Mouse (Mus musculus) heart, embryonic 11.5 days (tissue): ENCODE data around the gene Erf. TPM values are rescaled to one million over a fixed set of nuclear protein-coding genes. Genes with fewer than 3 reads are reported as not detected.

Experiments used
- ATAC-seq: fragments of 200-750 bp; cut with Nextera tagmentation; replicated peaks from 2 replicates; pipeline ENCODE4 v1.8.0; 2017; ENCODE audit warnings: moderate library complexity; ENCODE audit not compliant: insufficient number of reproducible peaks, low FRiP score, low TSS enrichment
- H3K27ac ChIP-seq: fragments of 300-500 bp; sonication (generic); 2 replicates; pipeline ENCODE4 v1.5.1; 2014; ENCODE audit warnings: mild to moderate bottlenecking, low read depth, low read length
- H3K27me3 ChIP-seq: fragments of 300-500 bp; sonication (generic); 2 replicates; pipeline ENCODE4 v1.6.1; 2014; ENCODE audit warnings: mild to moderate bottlenecking, low read length, mixed read lengths; ENCODE audit not compliant: control insufficient read depth, insufficient read depth
- H3K36me3 ChIP-seq: fragments of 300-500 bp; sonication (generic); 2 replicates; pipeline ENCODE4 v1.6.1; 2014; ENCODE audit warnings: mild to moderate bottlenecking, low read length, moderate library complexity, mixed read lengths; ENCODE audit not compliant: control insufficient read depth, insufficient read depth
- H3K4me1 ChIP-seq: fragments of 300-500 bp; sonication (generic); 2 replicates; pipeline ENCODE4 v1.6.1; 2014; ENCODE audit warnings: low read length; ENCODE audit not compliant: control insufficient read depth, insufficient read depth
- H3K4me2 ChIP-seq: fragments of 300-500 bp; sonication (generic); 2 replicates; pipeline ENCODE4 v1.6.1; 2014; ENCODE audit warnings: mild to moderate bottlenecking, moderate library complexity
- H3K4me3 ChIP-seq: fragments of 300-500 bp; sonication (generic); 2 replicates; pipeline ENCODE4 v1.5.1; 2014; ENCODE audit warnings: low read depth, low read length
- H3K9ac ChIP-seq: fragments of 300-500 bp; sonication (generic); 2 replicates; pipeline ENCODE4 v1.6.1; 2014; ENCODE audit warnings: mild to moderate bottlenecking, low read depth, low read length, moderate library complexity
- H3K9me3 ChIP-seq: fragments of 300-500 bp; sonication (generic); replicated peaks from 2 replicates; pipeline ENCODE4 v1.6.1; 2016; ENCODE audit warnings: low read length; ENCODE audit not compliant: control insufficient read depth
- WGBS: fragments of 180-500 bp; shearing (Covaris S2); extraction: QIAGEN DNeasy Blood & Tissue Kit; methylation state at CpG from one replicate; pipeline ENCODE4 v1.1.7; 2014; ENCODE audit not compliant: insufficient replicate concordance; 5-methylcytosine and 5-hydroxymethylcytosine counted together
- polyA plus RNA-seq: library from polyadenylated mRNA; unstranded; fragments of >200 nt; fragmentation: Nextera tagmentation; extraction: Ambion mirVana; gene quantifications from 2 replicates; pipeline ENCODE4 v1.2.1, GENCODE M21; 2014

The Erf gene
- polyA plus RNA-seq, 1 experiment from 2014 or later: 25.0 TPM

DNA sequence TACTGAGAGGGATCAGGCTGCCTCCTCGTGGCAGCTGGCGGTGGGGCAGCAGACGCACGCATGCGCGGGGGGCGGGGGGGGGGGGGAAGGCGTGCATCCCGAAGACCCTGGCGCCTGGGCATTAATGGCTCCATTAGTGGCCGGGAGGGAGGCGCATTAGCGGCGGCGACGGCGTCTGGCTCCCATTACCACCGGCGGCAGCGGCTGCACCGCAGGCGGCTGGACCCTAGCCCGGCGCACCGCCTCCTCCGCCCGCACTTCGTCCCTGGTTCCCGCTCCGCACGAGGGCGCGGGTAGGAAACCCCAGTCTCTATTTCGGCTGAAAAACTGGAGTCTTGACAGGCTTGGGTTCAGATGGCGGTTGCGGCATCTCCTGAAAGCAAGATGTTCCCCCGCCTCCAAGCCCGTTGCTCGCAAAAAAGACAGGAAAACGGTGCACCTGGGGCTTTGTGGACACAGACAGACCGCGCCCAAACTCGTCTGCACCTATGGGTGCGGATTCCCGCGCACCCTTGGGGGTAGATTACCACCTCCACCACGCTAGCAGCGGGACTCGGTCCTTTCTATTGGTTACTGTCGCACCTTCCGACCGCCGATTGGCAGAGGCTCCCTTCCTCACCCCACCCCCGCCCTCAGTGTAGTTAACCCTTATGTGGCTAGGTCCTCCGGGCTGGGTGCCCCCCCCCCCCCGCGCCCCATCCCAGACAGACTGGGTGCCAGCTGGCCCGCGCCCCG is 27.9 kb upstream of the Erf start:
- under 1% methylated on average over 55 of the region's 60 CpGs for WGBS
- Histone ChIP-seq H3K27ac (peak overlapping the region; percentile 99), H3K36me3 (no peaks in the 10 kb centered on the region), H3K4me1 (peaks cover 68% of the 10 kb centered on the region), H3K9ac (peak overlapping the region; percentile 91), H3K9me3 (no peaks in the 10 kb centered on the region), H3K4me3 (peak overlapping the region; percentile 74), H3K27me3 (no peaks in the 10 kb centered on the region), H3K4me2 (peak overlapping the region; percentile 98)
- peak; percentile 56 for ATAC-seq

DNA sequence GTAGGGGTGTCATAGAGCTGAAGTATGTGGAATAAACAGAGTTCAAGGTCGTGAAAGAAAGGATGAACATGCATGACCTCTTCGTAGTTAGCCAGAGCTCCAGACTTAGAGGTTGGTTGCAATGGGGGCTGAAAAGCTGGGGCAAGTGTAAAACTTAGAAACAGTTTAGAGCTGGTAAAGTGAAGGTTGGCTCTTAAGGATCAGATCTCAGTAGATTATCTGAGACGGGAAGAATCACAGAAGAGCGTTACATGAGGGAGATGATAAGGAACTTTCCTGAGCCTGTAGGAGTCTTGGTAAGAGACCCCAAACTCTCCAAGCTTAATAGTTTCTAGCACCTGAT is 27.4 kb upstream of the Erf start:
- no peak for ATAC-seq
- Histone ChIP-seq H3K9me3 (no peaks in the 10 kb centered on the region), H3K27me3 (no peaks in the 10 kb centered on the region), H3K27ac (peak overlapping the region; percentile 99), H3K4me1 (peaks cover 68% of the 10 kb centered on the region), H3K4me2 (peak overlapping the region; percentile 98), H3K9ac (peak overlapping the region; percentile 91), H3K36me3 (peaks cover 4% of the 10 kb centered on the region; the same call in 1 of the 2 replicates), H3K4me3 (peak overlapping the region; percentile 74)
- 7% methylated on average over 4 of the region's 4 CpGs for WGBS

DNA sequence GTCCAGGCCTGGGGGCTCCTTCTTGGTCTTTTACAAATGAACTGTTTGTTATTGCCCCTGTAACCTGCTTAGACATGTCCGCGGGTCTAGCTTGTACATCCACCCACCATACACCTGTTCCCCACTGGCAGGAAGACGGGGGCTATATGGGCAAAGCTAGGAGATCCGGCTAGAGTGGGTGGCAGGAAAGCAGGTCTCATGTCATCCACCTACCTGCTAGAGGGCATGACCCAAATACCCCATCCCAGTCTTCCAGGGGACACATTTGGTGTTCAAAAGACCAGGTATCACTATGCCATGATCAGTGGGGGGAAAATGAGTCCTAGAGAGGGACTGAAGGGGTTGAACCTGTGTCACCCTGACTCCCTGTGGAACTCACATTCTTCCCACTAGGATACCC is 26.8 kb upstream of the Erf start:
- Histone ChIP-seq H3K4me2 (peak overlapping the region; percentile 98), H3K9ac (peak overlapping the region; percentile 91), H3K9me3 (no peaks in the 10 kb centered on the region), H3K27me3 (no peaks in the 10 kb centered on the region), H3K4me1 (peaks cover 67% of the 10 kb centered on the region), H3K27ac (peak overlapping the region; percentile 99), H3K4me3 (peak overlapping the region; percentile 74), H3K36me3 (peaks cover 7% of the 10 kb centered on the region; the same call in 1 of the 2 replicates)
- 87% methylated on average over 4 of the region's 4 CpGs for WGBS
- ATAC-seq: no peak

DNA sequence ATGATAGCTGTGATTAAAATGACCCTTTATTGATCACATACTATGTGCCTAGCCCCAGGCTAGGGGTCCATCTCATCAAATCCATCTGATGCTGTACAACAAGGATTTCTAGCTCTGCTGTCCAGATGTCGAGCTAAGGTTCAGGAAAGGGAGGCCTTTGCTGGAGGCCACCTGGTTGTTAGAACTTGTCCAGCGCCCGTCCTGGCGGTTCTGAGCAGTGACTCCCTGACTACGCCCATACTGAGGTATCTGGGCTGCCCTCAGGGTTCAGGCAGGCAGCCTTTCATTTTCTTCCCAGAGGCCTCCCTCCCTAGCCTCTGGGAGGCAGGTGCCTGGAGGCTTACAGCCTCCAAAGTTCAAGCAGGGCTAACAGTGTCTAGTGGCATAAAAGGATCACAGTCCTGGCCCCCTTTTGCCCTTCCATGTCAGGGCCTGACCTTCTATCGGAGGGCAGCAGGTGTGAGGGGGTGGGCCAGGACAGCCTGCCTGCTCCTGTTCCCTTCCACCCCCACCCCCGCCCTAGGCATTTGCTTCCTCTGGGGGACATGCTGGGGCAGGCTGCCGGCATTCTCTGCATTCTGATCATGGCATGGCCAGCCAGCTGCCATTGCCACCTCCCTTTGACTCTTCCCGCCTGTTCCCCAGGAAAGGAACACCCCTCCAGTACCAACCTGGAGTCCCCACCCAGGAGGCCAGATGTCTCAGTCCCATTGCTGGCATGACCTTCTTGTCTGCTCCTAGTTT is 25.2 kb upstream of the Erf start:
- 47% methylated on average over 9 of the region's 9 CpGs for whole genome bisulfite sequencing
- H3K9ac ChIP-seq: peak overlapping the region; percentile 59; the same call in 1 of the 2 replicates
- no peak for ATAC-seq
- H3K4me1 ChIP-seq: peaks cover 61% of the 10 kb centered on the region
- peaks cover 16% of the 10 kb centered on the region; the same call in 1 of the 2 replicates for H3K36me3 ChIP-seq
- H3K27me3 ChIP-seq: no peaks in the 10 kb centered on the region
- H3K4me2 ChIP-seq: peak overlapping the region; percentile 32
- no peak overlapping the region for H3K4me3 ChIP-seq
- H3K27ac ChIP-seq: peak overlapping the region; percentile 6; the same call in 1 of the 2 replicates
- no peaks in the 10 kb centered on the region for H3K9me3 ChIP-seq

DNA sequence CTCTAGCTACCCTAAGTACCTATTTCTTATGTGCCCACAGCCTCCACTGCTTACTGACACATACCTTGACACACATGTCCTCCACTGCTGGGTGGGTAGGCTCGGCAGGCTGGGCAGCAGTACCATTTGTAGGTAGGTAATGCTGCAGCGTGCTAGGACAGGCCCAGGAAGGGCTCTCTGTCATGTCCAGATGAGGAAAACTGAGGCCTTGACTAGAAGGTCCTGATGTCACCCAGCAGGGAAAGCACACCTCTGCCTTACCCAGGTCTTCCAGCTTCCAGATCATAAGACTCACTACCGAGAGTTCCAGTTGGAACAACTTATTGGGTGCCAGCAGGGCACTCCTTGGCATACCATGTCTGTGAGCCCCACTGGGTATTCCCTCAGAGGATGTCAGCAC is 24.4 kb upstream of the Erf start:
- H3K4me3 ChIP-seq: no peak overlapping the region
- peak overlapping the region; percentile 59; the same call in 1 of the 2 replicates for H3K9ac ChIP-seq
- H3K9me3 ChIP-seq: no peaks in the 10 kb centered on the region
- peaks cover 57% of the 10 kb centered on the region for H3K4me1 ChIP-seq
- WGBS: 87% methylated on average over 3 of the region's 3 CpGs
- peaks cover 16% of the 10 kb centered on the region; the same call in 1 of the 2 replicates for H3K36me3 ChIP-seq
- H3K27ac ChIP-seq: no peak overlapping the region
- H3K4me2 ChIP-seq: no peak overlapping the region
- ATAC-seq: no peak
- H3K27me3 ChIP-seq: no peaks in the 10 kb centered on the region

DNA sequence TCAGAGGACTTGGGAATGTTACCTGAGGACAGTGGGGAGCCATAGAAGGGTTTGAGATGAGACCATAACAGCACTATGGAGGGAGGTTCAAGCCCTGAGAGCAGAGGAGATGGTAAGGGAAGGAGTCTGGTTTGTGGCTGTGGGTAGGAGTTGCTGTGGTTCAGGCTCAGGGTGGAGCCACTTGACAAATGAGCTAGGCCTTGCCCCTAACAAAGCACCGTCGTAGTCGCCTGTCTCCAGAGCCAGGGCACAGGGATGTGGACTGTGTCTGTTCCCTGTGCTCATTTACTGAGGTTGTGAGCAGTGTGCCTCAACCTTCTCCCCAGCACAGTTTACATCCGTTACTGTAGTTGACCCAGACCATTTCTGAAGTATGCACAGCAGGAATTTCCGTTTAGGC is 24.0 kb upstream of the Erf start:
- H3K27me3 ChIP-seq: no peaks in the 10 kb centered on the region
- ATAC-seq: no peak
- H3K36me3 ChIP-seq: peaks cover 16% of the 10 kb centered on the region; the same call in 1 of the 2 replicates
- 65% methylated on average over 5 of the region's 5 CpGs for WGBS
- peaks cover 57% of the 10 kb centered on the region for H3K4me1 ChIP-seq
- H3K4me2 ChIP-seq: no peak overlapping the region
- H3K9ac ChIP-seq: peak overlapping the region; percentile 7
- H3K27ac ChIP-seq: no peak overlapping the region
- no peak overlapping the region for H3K4me3 ChIP-seq
- H3K9me3 ChIP-seq: no peaks in the 10 kb centered on the region

DNA sequence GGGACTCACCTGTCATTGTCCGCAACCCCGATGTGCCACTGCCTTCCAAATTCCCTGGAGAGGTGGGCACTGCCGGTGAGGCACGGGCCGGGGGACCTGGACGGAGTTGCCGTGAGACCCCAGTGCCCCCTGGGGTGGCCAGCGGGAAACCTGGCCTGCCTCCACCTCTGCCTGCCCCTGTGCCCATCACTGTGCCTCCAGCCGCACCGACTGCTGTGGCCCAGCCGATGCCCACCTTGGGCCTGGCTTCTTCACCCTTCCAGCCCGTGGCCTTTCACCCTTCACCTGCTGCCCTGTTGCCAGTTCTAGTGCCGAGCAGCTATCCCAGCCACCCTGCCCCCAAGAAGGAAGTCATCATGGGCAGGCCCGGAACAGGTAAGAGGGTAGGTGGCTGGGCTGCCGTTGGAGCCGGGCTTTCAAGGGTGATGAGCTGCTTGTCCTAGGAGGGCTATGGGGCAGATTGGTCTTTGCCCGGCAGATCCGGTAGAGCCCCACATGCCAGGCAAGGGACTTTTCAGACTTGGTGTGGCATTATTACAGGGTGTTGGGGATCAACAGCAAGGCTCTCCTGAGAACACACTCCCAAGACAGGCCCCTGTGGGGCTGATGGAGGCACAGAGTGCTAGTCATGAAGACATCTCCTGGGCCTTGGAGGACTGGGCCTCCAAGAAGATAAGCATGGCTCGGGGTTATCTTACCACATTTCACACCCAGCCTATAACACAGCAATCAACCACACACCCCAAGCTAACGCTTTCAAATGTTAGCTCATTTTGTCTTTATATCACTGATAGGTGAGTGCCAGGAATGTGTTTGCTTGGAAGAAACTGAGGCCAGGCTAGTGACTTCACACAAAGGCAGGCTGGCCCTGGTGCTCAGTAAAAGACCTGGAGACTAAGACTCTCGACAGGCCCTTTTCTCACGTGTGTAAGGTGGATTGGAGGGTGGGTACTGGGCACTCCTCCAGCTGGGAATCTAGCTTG is 23.0 kb upstream of the Erf start:
- no peak overlapping the region for H3K27ac ChIP-seq
- H3K4me2 ChIP-seq: peak overlapping the region; percentile 9; the same call in 1 of the 2 replicates
- H3K27me3 ChIP-seq: no peaks in the 10 kb centered on the region
- 80% methylated on average over 22 of the region's 22 CpGs for WGBS
- no peaks in the 10 kb centered on the region for H3K9me3 ChIP-seq
- 0 out of 2 replicates have a peak overlapping the region, but pooled peaks have one; percentile 5 for H3K4me3 ChIP-seq
- H3K9ac ChIP-seq: peak overlapping the region; percentile 16; the same call in 1 of the 2 replicates
- peaks cover 16% of the 10 kb centered on the region; the same call in 1 of the 2 replicates for H3K36me3 ChIP-seq
- ATAC-seq: no peak
- peaks cover 62% of the 10 kb centered on the region for H3K4me1 ChIP-seq
